Mouse (Mus musculus) urinary bladder, adult 2 months (tissue): ENCODE data around the gene Zcchc12. TPM values are rescaled to one million over a fixed set of nuclear protein-coding genes. Genes with fewer than 3 reads are reported as not detected.

Experiments used
- DNase-seq: peaks from one replicate; pipeline ENCODE4 v3.0.0; 2022; ENCODE audit warnings: low spot score
- polyA plus RNA-seq: library from polyadenylated mRNA; depleted of rRNA; stranded (reverse); fragments of >200 nt; gene quantifications from 2 replicates; pipeline ENCODE4 v1.2.3, GENCODE M21; 2012; rRNA removed

The Zcchc12 gene
- 0.25 and 0.34 TPM in 2 replicates for polyA plus RNA-seq

DNA sequence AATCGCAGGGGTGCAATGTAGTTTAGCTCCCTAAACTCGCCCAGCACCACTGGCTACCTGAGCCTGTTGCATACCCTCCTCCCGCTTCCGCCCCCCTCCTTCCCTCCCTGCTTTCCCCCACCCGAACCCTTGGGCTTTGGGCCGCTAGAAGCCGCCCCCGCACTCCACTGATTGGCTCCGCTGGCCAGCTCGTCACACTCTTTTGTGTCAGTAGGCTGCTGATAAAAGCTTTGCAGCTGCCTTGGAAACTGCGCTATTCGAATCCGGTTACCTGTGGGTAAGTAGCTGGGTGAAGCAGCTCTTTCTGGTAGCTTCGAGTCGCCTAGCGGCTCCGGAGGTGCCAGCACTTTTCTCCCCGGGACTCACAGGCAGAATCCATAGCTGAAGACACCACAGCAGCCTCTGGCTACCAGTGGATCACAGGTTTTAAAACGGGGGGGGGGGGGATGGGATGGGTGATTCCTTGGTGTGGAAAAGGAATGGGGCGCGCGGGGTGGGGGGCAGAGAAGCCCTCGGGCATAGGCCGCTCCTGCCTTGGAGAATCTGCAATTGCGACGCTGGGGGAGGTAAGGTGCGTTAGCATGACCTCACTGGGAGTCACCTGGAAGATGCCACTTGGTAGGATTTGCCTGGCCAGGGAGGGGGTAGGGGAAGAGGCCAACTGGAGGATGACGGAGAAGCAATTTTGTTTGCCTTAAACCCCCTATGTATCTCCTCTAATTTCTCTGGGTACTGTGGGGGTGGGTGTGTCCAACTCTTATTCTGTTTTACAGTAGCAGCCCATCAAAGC is at the start of gene Zcchc12:
Zcchc12 (plus strand) TSS at position 169 of the 790 bp plus-strand sequence.
- no peak for DNase-seq

DNA sequence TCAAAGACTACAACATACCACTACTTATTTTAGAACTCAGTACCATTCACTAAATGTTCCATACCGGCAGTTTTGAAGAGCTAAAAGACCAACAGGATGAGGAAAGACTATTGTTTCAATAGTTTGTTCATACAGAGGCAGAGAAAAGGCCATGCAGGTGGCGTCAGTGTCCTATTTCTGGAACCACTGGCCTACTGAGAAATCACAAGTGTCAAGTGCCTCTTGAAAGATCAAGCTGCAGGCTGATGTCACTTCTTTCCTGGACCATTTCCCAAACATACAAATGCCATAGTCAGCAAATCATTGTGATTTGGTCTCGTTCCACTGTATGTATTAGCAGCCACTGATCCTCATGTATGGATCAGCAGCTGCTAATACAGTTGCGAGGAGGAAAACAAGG is 49.0 kb upstream of the Zcchc12 start:
- no peak for DNase-seq

DNA sequence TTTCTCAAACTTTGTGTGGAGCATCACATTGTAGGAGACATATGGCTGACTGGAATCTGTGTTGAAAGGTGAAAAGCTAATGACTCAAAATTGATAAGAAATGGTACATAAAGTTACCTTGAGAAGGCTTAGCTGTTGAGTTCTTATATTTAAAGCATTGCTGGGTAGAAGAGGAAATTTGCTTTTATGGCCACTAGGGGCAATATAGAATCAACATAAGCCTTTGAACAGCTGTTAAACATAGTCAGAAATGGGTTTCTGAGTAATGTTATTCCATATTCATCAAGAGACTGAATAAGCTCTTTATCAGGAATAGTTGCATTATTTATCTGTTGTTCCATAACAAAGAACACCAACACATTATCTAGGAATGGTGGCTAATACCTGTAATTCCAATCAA is 45.6 kb upstream of the Zcchc12 start:
- no peak for DNase-seq

DNA sequence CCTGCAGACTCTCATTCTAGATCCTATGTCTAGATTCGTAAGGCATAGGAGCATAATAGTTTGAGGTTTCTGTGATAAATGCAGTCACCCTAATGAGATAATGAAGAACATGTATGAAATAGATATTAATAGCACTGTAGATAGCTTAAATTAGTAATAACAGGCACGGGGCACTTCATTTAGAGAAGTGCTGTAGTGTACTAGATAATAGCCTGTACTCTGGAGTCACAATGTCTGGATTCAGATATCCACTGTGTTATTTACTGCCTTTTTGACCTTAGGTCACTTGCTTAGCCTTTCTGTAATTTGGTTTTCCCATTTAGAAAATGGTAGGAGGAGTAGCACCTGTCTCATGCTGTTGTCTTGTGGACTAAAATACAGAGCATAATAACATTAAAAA is 39.0 kb upstream of the Zcchc12 start:
- DNase-seq, result no peak

GRCm38 (mm10) chrX:36161567-36161966 is 34.1 kb upstream of the Zcchc12 start:
- DNase-seq, result no peak

DNA sequence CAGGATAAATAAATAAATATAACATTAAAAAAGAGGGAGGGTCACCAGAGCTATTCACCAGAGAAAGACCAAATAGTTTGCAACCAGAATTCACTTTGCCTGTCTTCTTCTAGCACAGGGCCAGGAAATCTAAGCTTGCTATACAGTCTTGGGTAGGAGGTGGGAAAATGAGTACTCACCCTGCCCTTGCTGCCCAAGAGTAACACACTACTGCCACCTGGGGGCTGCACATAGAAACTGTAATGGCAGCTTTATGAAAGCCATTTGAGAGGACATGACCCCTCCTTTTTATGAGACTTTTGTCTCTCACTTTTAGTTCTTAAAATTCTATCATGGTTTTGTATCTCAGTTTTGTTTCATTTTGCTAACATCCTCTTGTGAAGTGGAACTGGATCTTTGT is 12.1 kb upstream of the Zcchc12 start:
- no peak for DNase-seq

DNA sequence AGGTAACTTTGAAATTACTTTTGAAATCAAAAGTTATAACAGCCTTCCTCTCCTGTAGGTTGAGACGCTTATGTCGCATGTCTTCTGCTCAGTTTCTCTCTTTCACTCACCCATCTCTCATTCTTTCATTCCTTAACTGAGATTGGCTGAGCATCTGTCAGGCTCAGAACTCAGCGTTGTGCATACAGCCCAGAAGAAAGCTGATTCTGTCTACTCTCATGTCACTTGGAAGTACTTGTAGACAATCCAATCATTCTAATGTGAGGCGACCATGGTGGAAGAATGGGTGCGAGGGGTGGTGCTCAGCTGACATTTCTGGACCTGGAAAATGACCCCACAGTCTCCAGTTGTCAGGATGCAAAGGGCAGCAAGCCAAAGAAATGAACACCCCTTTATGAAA is 9.7 kb upstream of the Zcchc12 start:
- DNase-seq, result no peak

DNA sequence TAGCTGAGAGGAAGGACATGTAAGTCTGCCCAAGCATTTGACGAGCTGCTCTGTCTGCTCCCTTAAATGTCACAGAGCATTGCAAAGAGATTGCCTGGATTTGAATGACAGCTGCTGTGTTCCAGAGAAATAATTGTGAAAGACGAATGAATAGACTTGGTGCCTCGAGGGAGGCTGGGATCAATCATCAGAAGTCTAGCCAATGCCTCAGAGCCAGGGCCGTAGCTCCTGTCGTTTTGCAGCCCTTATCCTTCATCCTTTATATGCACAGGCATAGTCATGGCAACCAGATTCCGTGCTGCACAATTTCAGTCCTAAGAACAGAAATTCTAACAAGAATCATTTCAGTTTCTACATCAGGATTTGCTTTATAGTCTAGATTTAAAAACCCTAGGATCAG is 9.3 kb upstream of the Zcchc12 start:
- DNase-seq, result no peak

- no peak for DNase-seq
These were observed 1.8 kb upstream of the Zcchc12 start for GRCm38 (mm10) chrX:36193951-36194350.

- DNase-seq, result no peak
These were observed 13.8 kb downstream of the Zcchc12 start for GRCm38 (mm10) chrX:36209554-36209953.

- no peak for DNase-seq
These were observed 15.5 kb downstream of the Zcchc12 start for GRCm38 (mm10) chrX:36211216-36211615.

DNA sequence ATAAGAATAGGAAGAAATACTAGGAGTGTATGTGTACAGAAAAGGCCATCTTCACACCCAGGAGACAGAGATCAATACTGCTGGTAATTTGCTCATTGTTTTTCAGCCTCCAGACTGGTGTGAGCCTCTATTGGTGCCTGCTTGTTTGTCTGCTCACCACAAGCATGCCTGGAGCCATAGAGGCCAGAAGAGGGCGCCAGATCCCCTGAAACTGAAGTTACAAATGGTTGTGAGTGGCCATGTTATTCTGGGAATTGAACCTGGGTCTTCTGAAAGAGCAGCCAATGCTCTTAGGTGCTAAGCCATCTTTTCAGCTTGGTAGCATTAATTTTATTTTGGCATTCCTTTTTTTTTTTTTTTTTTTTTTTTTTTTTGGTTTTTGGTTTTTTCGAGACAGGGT is 25.7 kb downstream of the Zcchc12 start:
- DNase-seq, result no peak

DNA sequence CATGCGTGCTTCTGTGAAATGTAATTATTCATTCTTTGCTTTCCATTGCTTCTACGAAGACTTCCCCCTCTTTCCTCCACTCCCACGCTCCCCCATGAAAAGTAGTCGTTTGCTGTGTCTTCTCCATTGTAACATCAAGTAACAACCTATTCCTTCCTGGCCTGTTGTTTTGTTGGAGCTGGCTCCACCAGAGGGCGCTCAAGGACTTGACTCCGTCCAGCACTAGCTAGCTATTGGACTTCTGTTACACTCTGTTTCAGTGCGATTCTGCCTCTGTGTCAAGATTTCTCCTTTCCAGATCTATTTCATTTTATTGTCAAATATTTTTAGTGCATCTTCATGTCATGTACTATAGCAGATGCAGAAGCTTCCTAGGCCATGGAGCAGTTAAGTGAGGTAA is 30.1 kb downstream of the Zcchc12 start:
- DNase-seq, result peak; percentile 52

DNA sequence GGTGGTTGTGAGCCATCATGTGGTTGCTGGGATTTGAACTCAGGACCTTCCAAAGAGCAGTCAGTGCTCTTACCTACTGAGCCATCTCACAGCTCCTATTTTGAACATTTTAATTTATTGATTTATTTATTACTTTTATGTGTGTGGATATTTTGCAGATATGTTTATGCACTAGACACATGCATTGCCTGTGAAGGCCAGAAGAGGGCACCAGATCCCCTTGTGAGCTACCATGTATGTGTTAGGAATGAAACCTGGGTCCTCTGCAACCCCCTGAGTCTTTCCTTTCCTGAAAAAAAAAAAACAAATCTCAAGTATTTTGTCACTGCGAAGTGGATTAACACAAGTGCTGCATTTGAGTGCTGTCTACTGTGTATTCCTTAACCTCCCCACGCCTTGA is 30.9 kb downstream of the Zcchc12 start:
- no peak for DNase-seq

DNA sequence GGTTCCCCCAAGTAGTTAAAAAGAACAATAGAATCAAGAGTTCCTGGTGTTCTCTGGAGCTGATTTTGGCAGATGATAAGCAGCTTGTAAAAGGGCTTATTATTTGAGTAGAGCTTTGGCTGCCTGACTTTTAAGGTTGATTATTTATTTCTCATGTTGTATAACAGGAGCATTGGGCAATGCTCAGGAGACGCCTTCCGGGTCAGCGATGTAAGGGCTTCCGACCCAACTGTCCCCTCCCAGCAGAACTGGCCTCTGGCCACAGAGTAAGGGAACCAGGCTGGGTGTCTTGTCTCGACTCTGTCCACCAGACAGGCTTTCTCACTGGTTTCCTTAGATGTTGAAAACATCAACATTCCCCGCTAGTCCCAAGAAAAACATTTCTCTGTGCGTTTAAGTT is 33.2 kb downstream of the Zcchc12 start:
- no peak for DNase-seq

DNA sequence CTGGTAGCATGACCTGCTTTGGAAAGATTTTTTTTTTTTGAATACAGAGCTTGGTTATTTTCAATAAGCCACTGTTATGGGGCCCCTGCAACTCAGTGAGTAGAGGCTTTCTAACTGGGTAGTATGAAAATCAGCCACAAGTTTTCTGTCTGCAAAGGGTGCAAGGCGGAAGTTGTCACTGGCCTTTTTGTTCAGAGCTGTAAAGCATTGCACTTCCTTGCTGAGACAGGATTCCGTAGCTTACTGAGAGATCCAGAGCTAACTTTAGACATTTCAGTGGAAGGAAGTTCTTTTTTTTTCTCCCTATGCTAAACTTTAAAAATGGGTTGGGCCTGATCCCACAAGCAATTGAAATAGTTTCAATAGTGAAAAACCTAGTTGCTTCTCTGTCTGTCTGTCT is 33.6 kb downstream of the Zcchc12 start:
- DNase-seq, result no peak

GRCm38 (mm10) chrX:36235652-36236051 is 39.9 kb downstream of the Zcchc12 start:
- DNase-seq, result no peak

Other genes with a start within 250 kb of the Zcchc12 start
- gene Il13ra1, start 83.8 kb upstream of the Zcchc12 start, polyA plus RNA-seq, result 9.2 and 9.5 TPM in 2 replicates
- gene Lonrf3, start 132.4 kb downstream of the Zcchc12 start, polyA plus RNA-seq, result 2.1 and 2.2 TPM in 2 replicates
- gene Gm6268, start 205.4 kb downstream of the Zcchc12 start, polyA plus RNA-seq, result not detected in 2 replicates